Mouse (Mus musculus) forelimb bud, embryonic 11.5 days (tissue): ENCODE data around the gene Zfp511.

Experiments
- DNase-seq: peaks from one replicate; pipeline ENCODE4 v3.0.0-alpha.2; 2012; ENCODE audit warnings: low read depth, low spot score

The Zfp511 gene

DNA sequence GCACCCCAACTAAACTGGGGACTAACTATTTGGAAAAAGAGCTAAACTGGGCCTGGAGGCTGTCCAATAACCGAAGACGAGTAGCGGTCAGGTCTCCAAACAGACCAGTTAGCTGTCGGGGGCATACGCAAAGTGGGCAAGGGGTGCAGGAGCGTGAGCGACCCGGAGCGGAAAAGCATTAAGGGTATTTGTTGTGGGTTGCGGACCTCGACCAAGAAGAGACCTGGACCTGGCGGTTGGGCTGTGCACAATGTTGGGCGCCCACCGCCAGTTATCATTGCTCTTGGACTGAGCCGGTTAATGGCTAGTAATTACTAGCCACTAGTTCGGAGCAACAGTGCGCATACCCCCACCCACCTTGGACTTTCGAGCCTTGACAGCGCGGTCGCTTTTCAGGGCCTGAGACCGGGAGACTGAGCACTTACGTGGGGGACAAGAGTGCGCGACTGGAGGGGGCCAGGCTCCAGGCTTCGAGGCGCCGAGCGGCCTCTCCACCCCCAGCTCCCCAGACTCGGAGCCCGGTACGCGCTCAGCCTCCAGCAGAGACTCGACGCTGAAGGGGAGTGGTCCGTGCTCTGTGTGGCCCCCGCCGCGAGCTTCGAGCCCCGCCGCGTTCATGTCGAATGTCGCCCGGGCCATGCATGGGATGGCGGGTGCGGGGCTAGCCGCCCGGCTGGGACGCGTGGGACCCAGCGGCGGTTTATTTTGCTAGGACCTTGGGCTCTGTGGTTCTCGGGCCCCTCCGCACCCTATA lies 12.3 kb downstream of the Zfp511 start, which contains the start of gene Msx3:
Gene Msx3, minus strand, starts transcription at position 729 of the 754 bp plus-strand sequence.
- no peak for DNase-seq

DNA sequence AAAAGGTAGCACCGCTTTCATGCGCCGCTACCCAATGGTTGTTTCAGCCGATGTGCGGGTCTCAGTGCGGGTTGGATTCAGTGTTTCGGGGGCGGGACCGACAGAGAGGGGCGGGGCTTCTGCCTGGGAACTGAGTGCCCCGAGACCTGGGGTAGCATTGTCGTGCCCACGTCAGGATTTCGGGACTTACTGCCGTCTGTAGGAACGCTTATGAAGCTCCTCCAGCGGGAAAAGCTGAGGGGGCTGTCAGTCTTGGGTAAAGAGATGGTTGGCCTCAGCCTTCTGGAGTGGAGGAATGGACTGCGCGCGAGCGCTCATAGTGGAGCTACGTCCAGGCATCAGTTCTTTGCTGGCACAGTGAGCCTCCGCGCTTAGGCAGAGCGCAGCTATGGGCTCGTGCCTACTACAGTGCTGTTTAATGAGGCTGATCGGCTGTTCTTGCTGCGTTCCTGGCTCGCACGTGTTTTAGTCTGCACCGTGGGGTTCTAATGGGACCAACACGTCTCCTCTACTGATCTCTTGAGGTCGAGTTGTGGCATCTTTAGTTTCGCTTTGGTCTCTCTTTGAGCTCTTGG lies 13.0 kb downstream of the Zfp511 start:
- peak; percentile 35 for DNase-seq

DNA sequence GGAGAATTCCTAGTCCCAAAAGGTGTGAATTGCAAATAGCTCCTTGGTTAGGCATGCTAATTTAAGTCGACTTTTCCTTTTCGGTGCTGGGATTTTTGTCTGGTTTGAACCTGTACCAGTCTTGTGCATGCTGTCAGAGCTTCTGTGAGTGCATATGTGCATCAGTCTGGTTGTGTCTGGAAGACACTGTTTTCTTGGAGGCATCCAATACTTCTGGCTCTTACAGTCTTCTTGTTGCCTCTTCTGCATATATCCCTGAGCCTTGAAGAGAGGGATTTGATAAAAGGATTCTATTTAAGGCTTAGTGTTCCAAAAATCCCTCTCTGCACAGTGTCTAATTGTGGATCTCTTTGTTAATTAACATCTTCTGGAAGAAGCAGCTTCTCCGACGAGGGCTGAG lies 17.9 kb downstream of the Zfp511 start:
- DNase-seq: no peak

DNA sequence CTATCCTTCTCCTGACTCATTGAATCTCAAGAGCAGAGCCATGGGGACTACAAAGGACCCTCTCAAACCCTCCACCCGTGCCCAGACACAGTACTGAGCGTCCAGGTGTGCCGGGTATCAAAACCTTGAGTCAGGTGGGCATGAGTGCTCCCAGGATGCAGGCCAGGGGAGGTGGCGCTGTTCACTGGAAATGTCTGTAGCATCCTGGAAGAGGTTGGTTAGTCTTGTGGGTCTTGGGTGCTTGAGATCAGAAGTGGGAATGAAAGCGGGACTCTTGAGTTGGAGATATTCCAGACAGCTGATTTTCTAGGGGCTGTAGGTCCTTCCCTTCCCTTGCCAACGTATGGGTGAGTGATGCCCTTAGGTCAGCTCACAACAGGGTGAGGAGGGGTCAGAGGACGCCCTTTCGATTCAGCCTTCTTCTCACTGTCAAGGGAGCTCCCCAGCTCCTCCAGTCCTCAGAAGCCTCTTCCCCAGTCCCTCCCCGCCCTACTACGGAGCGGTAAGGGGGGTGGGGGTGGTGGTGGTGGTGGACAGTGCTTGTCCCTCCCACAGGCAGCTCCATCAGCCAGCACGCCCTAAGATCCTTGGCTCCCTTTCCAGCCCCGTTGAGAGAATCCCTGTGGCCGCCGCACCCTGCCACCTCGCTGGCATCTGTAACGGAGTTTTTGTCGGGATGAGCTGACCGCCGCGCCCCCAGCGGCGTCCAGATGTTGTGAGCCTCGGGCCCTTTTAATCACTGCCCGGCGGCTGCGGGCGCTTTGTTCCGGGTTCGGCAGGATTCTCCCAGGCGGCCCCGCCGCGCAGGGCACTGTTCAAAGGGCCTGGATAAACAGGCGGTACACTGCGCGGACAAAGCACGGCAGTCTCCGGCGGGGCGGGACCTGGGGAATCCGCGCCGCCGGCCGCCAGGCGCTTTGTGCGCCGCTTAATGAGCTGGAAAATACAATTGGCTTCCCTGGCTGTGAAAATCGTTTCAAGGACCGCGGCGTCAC lies 21.5 kb downstream of the Zfp511 start:
- DNase-seq: peak; percentile 66

DNA sequence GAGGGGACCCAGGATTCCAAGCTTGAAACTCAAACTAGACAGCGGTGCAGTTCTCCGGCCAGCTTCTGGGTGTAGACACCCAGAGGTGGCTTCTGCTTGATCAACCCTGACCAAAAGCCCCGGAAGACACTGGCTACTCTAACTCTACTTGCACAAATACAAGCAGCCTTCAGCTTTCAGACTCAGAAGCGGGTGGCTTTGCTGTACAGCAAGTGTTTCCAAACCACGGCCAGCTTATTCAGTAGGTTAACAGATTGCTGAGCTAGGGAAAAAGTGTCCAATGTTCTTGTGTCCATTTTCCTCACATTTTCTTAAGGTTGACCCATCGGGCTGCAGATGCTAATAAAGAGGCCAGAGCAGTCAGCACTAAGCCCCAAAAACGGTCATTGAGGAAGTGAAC lies 22.3 kb downstream of the Zfp511 start:
- no peak for DNase-seq

DNA sequence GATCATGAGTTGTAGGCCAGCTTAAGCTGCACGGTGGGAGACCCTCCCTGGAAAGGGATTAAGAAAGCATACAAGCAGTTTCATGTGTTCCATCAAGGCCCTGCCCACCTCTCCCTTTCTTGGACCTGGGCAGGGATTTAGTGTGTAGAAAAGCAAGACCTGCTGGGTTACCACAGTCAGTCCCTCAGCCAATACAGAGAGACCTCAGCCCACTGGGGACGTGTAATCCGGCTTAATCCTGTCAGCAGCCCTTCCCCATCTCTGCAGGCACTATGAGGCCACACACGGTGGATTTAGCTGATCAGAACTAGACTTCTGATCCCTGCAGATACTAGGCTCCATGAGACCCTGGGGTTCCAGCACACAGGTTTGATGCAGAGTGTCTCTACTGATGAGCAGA lies 23.4 kb downstream of the Zfp511 start:
- no peak for DNase-seq

DNA sequence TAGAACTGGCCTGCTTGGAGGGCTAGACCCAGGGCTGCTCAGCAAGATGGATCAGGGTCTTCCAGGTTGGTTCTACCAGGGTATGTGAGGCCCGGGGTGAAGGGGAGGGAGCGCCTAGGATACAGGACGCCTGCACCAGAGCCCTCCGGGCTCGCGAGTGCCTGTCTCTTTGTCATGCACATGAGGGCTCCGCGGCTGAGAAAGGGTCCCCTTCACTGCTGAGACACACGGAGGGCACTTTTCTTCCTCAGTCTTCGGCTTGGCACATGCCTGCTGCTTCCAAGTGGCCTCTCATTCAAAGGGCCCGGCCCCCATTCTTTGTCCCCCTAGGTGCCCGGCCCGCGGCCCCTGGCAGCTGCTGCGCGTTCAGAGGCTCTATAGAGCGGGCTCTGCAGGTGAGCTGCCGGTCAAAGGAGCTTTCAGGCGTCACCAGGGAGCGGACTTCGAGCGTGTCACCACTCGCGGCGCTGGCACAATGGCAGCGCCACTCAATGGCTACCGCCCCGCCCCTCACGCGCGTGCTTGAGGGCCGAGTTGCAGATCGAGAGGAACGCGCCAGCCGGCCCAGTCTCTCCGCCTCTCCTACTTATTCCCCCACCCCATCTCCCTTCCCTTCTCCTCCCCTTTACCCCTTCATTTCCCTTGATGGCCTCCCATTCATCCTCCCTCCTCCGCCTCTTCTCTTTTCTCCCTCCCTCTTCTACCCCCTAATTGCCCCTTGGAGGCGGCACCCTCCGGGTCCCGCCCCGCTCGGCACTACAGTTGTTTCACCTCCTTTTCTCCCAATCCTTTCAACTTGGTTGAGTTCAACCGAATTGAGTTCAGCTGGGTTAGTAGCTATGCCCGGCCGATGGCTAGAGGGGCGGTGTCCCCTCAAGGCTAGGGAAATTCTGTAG lies 25.0 kb downstream of the Zfp511 start:
- peak; percentile 34 for DNase-seq

DNA sequence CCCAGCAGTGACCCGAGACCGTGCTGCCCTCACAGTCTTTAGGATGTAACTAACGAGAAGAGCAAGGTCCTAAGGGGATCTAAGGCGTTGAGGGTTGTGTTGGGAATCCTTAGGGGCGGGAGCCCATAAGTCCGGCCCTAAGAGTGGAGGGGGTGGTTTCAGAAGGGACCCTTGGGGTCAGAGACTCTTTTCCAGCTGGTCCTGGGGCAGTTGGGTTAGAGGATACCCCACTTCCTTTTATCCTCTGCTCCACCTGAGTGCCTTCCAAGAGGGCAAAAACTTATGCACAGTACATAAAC lies 25.6 kb downstream of the Zfp511 start:
- DNase-seq: no peak

DNA sequence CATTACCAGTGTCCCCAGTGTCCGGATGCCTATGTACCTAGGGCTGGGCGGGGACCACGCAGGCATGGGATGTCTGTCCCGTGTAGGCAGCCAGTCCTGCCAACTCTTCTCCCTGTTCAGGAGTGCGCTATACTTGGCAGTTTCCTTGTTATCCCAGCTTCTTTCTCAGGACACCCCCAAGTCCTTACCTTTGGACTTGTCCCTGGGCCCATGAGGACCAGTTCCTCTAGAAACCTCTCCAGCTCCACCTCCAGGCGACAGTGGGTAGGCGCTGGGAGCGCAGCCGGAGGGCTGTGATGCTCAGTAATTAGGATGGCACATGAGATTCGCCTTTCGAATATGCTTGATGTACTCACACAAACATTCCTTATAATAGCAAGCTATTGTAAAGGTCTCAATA lies 26.1 kb downstream of the Zfp511 start:
- no peak for DNase-seq

DNA sequence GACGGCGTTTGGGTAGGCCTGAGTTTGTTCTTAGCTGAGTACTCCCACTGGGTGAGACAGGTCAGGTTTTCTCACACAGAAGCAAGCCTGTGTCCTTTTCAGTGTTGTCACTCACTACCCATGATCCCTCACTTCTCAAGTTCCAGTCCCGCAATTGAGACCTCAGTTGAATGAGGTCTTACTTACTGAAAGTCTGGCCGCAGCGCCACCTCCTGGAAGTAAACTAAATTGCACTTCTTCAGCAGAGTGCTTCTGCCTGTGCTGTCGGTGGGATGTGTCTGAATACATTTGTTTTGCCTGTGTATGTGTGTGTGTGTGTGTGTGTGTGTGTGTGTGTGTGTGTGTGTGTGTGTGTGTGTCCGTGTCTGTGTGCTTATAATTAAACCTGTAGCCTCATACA lies 26.9 kb downstream of the Zfp511 start:
- peak; percentile 75 for DNase-seq

DNA sequence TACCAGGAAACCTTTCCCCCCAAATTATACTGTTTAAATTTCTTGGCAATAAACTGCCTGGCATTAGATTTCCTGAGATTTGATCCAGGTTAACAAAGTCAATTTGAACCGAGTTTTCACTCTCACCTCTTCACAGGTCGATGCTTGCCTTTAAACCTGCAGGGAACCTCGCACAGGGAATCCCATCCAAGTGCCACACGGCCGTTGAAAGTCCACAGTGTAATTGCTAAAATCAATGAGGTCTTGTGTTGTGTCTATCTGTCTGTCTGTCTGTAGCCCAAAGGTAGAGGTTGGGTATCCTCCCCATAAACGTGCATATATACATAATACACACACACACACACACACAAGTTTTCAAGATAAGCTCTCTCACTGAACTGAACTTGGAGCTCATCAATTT lies 31.2 kb downstream of the Zfp511 start:
- DNase-seq: no peak

DNA sequence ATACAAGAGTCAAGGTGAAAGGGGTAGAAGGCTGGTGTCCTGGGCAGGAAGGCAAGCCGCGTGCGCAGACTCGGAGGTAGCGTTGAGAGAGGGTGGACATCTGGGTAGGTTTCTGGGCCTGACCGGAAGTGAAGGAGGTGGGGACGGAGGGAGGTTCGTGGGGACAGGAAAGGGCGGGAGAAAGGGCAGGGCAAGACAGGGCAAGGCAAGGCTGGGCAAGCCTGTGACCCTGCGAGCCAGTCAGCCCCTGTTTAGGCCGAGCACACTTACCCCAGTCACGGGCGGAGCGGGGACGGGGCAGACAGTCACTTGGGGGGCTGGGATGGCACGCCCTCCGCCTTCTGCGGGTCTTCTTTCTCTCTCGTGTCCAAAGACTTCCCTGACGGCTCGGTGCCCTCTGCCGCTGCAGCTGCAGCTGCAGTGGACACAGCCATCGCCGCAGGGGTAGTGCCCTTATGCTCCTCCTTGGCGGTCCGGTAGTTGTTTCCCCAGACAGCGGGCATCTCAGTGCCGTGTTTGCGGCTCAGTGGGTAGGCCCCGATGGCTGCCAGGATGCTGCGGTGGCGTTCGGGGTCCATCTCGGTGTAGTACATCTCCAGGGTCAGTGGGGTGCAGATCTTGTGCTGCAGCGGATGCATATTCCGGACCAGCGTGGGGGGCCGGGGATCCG lies 34.0 kb downstream of the Zfp511 start:
- DNase-seq: no peak

DNA sequence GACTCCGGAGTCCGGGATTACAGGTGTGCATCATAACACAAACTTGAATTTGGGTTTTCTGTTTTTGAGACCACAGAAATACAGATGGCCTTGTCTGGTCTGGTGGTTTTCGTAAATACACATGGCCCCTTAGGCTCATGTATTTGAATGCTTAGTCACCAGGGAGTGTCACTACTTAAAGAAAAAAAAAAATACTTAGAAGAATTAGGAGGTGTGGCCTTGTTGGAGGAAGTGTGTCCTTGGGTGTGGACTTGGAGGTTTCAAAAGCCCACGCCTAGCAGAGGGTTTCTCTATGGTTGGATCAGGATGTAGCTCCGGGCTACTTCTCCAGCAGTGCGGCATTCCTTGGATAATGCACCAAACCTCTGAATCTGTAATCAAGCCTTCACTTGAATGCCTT lies 41.5 kb downstream of the Zfp511 start:
- no peak for DNase-seq

DNA sequence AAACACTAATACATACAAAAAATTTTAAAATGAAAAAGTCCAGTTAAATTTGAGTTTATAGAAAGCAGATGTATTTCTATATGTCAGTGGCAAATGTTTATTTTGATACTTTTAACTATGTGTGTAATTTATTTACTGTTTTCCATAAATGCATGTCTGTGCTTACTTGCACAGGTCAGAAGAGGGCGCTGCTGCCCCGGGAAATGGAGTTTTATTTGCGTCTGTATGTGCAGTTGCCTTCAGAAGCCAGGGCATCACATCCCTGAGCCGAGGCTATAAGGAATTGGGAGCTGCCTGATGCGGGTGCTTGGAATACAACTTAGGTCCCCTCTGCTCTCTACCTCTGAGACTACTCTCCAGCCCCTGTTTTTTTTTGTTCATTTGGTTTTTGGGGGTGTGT lies 42.5 kb downstream of the Zfp511 start:
- DNase-seq: peak; percentile 78

DNA sequence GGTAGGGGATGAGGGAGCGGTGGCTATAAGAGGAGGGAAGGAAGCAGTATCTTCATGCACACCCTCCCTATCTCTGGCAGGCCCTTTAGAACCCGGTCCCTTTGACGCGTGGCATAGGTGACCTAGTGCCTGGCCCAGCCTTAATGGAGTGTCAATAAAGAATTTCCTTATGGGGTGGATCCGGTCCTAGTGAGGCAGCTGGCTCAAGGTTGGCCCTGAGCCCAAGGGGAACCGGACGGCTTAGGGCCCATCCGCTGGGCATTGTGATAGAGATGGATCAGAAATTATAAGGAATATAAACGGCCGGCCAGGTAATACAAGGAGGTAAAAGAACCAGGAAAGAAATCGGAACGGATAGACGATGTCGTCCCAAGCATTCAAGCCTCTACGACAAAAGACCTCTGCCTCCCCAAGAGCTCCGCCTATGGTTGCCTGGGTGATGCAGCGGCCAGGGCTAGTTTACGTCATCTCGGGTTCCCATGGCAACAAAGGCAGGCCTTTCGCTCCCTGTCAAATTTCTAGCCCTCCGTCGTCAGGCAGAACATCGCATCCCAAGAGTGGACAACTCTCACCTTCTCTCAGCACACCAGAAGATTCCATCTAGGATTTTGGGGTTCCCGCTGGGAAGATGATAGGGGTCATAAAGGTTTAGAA lies 44.4 kb downstream of the Zfp511 start:
- DNase-seq: peak; percentile 85

DNA sequence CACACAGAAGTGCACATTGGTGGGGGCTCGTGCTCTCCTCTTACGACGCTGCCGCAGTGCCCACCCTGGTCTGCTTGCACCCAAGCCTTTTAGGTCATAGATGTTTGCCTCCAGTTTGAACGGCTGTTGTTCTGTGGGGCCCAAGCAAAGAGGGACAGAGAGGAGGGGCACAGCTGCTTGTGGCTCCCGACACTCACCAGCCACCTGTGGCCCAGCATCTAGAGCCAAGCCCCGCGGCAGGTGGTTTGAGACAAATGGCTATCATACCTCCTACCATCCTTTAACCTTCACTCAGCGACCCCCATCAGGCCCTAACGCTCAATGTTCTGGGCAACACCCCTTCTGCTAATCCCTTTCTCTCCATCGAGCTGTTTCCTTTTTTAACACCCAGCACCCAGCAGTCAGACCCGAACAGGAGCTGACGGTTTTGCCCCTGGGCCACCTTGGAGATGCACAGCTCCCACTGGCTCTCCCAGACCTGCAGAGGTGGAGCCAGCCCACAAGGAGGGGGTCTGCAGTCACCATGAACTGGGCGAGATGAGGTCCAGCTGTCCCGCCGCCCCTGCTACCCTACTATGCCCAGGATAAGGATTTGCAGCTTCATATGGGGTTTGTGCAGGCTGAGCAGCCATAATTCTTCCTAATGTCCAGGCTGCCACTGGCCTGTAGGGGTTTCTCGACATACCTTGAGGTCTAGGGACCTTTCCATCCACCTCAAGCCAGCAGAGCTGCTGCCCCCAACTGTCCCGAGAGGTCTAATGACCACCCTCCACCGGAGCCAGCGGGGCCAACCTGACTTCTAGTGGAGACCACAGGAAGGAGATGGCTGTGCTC lies 45.4 kb downstream of the Zfp511 start:
- DNase-seq: no peak

DNA sequence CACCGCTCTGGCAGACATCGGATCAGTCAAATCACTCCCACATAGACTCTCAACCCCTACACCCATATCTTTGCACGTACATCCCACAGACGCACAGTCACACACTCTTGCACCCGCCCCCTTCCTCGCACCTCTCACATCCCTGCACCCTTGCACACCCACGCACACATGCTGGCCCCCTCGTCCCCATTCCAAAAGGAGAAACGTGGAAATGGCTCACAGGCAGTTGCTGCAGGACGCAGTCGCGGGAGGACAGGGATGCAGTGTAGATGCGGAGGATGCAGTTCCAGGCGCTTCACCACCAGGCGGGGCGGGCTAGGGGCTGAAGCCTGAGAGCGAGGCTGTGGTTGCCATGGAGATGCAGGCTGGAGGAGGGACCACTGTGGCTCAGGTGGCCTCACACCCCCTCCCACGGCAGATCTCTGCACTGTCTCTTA lies 46.1 kb downstream of the Zfp511 start, which contains the start of gene Caly:
Gene Caly, minus strand, starts transcription at position 307 of the 437 bp plus-strand sequence.
- DNase-seq: peak; percentile 59
